Mouse (Mus musculus): ENCODE results near the gene Klhdc2. TPM values are rescaled to one million over a fixed set of nuclear protein-coding genes. Genes with fewer than 3 reads are reported as not detected.

Gene Klhdc2
- 105 and 161 TPM in 2 replicates for polyA plus RNA-seq (2012; rRNA removed)

GRCm38 (mm10) chr12:69296511-69297410, at the start of gene Klhdc2:
TSS of gene Klhdc2 (plus strand) at chr12:69296681.

GRCm38 (mm10) chr12:69356546-69357299, 60.2 kb downstream of the Klhdc2 start, which contains the start of gene Nemf:
TSS of gene Nemf (minus strand) at chr12:69357165.

Other genes with a start within 250 kb of the Klhdc2 start
- 1,786 and 3,467 TPM in 2 replicates for gene Rps29, start 137.5 kb upstream of the Klhdc2 start, polyA plus RNA-seq (2012; rRNA removed)
- 3.9 and 6.5 TPM in 2 replicates for gene Lrr1, start 127.9 kb upstream of the Klhdc2 start, polyA plus RNA-seq (2012; rRNA removed)
- gene Rpl36al, start 112.6 kb upstream of the Klhdc2 start, polyA plus RNA-seq (2012; rRNA removed) = 74.7 and 111 TPM in 2 replicates
- 33.5 and 40.1 TPM in 2 replicates for gene Mgat2, start 112.5 kb upstream of the Klhdc2 start, polyA plus RNA-seq (2012; rRNA removed)
- gene Gm49383, start 99.6 kb upstream of the Klhdc2 start, polyA plus RNA-seq (2012; rRNA removed) = 2.6 TPM in 1 of 2 replicates, not detected in the other
- gene Dnaaf2, start 98.3 kb upstream of the Klhdc2 start, polyA plus RNA-seq (2012; rRNA removed) = 6.2 and 7.5 TPM in 2 replicates
- gene Gm49384, start 92.4 kb upstream of the Klhdc2 start, polyA plus RNA-seq (2012; rRNA removed) = not detected in 2 replicates
- gene Pole2, start 68.5 kb upstream of the Klhdc2 start, polyA plus RNA-seq (2012; rRNA removed) = 3.9 and 4.6 TPM in 2 replicates
- 0.52 and 0.53 TPM in 2 replicates for gene Klhdc1, start 55.5 kb upstream of the Klhdc2 start, polyA plus RNA-seq (2012; rRNA removed)
- gene Nemf, start 60.5 kb downstream of the Klhdc2 start, polyA plus RNA-seq (2012; rRNA removed) = 1.5 TPM in 2 replicates
- gene Arf6, start 75.5 kb downstream of the Klhdc2 start, polyA plus RNA-seq (2012; rRNA removed) = 218 and 291 TPM in 2 replicates
- 1.7 and 1.9 TPM in 2 replicates for gene Gm9887, start 75.8 kb downstream of the Klhdc2 start, polyA plus RNA-seq (2012; rRNA removed)

Data from ovary, adult 2 months (tissue).